Mouse (Mus musculus) ES-E14 (cell line): Measurements from ENCODE around the gene Cmc1. TPM values are rescaled to one million over a fixed set of nuclear protein-coding genes. Genes with fewer than 3 reads are reported as not detected.

Experiments
- DNase-seq: peaks from one replicate; pipeline ENCODE4 v3.0.0-alpha.2; 2013; ENCODE audit warnings: low read depth, low spot score
- H3K27ac ChIP-seq: 2 replicates; pipeline ENCODE4 v1.5.1; 2012; ENCODE audit warnings: low read depth, mild to moderate bottlenecking, low read length, moderate library complexity, mixed read lengths; ENCODE audit not compliant: poor library complexity, insufficient read depth, severe bottlenecking
- H3K36me3 ChIP-seq: 2 replicates; pipeline ENCODE4 v1.6.1; 2012; ENCODE audit warnings: mild to moderate bottlenecking, low read length, moderate library complexity, mixed read lengths; ENCODE audit not compliant: control insufficient read depth, poor library complexity, insufficient read depth, severe bottlenecking
- H3K4me1 ChIP-seq, 2 experiments: fragments of 150-350 bp in 1 of 2; sonication (generic) in 1 of 2; 2 replicates each; pipeline ENCODE4 v1.6.1; 2012; ENCODE audit warnings: low read length in 2 of 2, mild to moderate bottlenecking in 1 of 2, mixed read lengths in 1 of 2; ENCODE audit not compliant: control insufficient read depth in 2 of 2, insufficient read depth in 2 of 2, poor library complexity in 1 of 2
- H3K4me3 ChIP-seq, 2 experiments: fragments of 150-350 bp in 1 of 2; sonication (generic) in 1 of 2; 2 replicates each; pipeline ENCODE4 v1.5.1; 2012; ENCODE audit warnings: low read length in 2 of 2, low read depth in 1 of 2, mild to moderate bottlenecking in 1 of 2, mixed read lengths in 1 of 2; ENCODE audit not compliant: insufficient read depth in 1 of 2, poor library complexity in 1 of 2, severe bottlenecking in 1 of 2
- H3K9ac ChIP-seq: 2 replicates; pipeline ENCODE4 v1.6.1; 2012; ENCODE audit warnings: low read depth, mild to moderate bottlenecking, low read length, mixed read lengths; ENCODE audit not compliant: poor library complexity, insufficient read depth, severe bottlenecking
- H3K9me3 ChIP-seq: fragments of 150-350 bp; sonication (generic); 2 replicates; pipeline ENCODE4 v1.6.1; 2012; ENCODE audit warnings: low read depth, mild to moderate bottlenecking, low read length; ENCODE audit not compliant: control insufficient read depth, insufficient read depth
- CHD2 ChIP-seq: IDR thresholded peaks from 2 replicates; pipeline ENCODE4 v1.6.1; 2014; ENCODE audit warnings: mild to moderate bottlenecking, low read depth, low read length, inconsistent platforms
- HCFC1 ChIP-seq: IDR thresholded peaks from 2 replicates; pipeline ENCODE4 v1.6.1; 2012; ENCODE audit warnings: low read length, inconsistent platforms, borderline replicate concordance; ENCODE audit not compliant: insufficient read depth
- MAFK ChIP-seq: IDR thresholded peaks from 2 replicates; pipeline ENCODE4 v1.6.1; 2014; ENCODE audit warnings: mild to moderate bottlenecking, low read depth, low read length, inconsistent platforms; ENCODE audit not compliant: insufficient read depth
- ZC3H11A ChIP-seq: IDR thresholded peaks from 2 replicates; pipeline ENCODE4 v1.6.1; 2012; ENCODE audit warnings: low read depth, mild to moderate bottlenecking, inconsistent platforms, low read length, borderline replicate concordance
- ZNF384 ChIP-seq: IDR thresholded peaks from 2 replicates; pipeline ENCODE4 v1.6.1; 2012; ENCODE audit warnings: low read depth, low read length, inconsistent platforms
- in situ Hi-C, 2 experiments: fragments of 600-800 bp; cut with MboI; formaldehyde crosslinking; loops; one replicate each; pipeline ENCODE4 v1.15.1; 2025; ENCODE audit warnings: low sequenced_read_pairs in 2 of 2, inconsistent platforms in 1 of 2; ENCODE audit not compliant: unreplicated experiment in 2 of 2
- total RNA-seq: library from RNA; depleted of rRNA; stranded (reverse); fragments of 300-350 nt; gene quantifications from 2 replicates; pipeline ENCODE4 v1.2.3, GENCODE M21; 2012

Gene Cmc1
- total RNA-seq, 1 experiment = 18.8 TPM

- H3K9me3 ChIP-seq = no peaks in the 10 kb centered on the region
- H3K4me3 ChIP-seq = no peak overlapping the region
- no peak overlapping the region for H3K27ac ChIP-seq
- H3K9ac ChIP-seq = no peak overlapping the region
- no peaks in the 10 kb centered on the region for H3K4me1 ChIP-seq
- no peak for DNase-seq
- TF ChIP-seq ZC3H11A (no peak), CHD2 (no peak), MAFK (no peak), ZNF384 (no peak), HCFC1 (no peak)
- no peaks in the 10 kb centered on the region for H3K36me3 ChIP-seq
- in situ Hi-C loops = no loop called here
Observed at GRCm38 (mm10) chr9:118176687-118177086, 26.7 kb upstream of the Cmc1 start.

GRCm38 (mm10) chr9:118175411-118175810, 25.4 kb upstream of the Cmc1 start:
- in situ Hi-C loops = no loop called here
- Histone ChIP-seq H3K27ac (no peak overlapping the region), H3K9me3 (no peaks in the 10 kb centered on the region), H3K36me3 (no peaks in the 10 kb centered on the region), H3K4me1 (no peaks in the 10 kb centered on the region), H3K4me3 (no peak overlapping the region), H3K9ac (no peak overlapping the region)
- TF ChIP-seq HCFC1 = no peak
- TF ChIP-seq MAFK = no peak
- TF ChIP-seq ZC3H11A = no peak
- no peak for TF ChIP-seq CHD2
- TF ChIP-seq ZNF384 = no peak
- DNase-seq = no peak

GRCm38 (mm10) chr9:118173086-118173485, 23.1 kb upstream of the Cmc1 start:
- no peak for TF ChIP-seq ZC3H11A
- TF ChIP-seq MAFK = no peak
- TF ChIP-seq HCFC1 = no peak
- no peak for TF ChIP-seq ZNF384
- TF ChIP-seq CHD2 = no peak
- Histone ChIP-seq H3K9ac (no peak overlapping the region), H3K36me3 (no peaks in the 10 kb centered on the region), H3K27ac (no peak overlapping the region), H3K4me3 (no peak overlapping the region), H3K4me1 (no peaks in the 10 kb centered on the region), H3K9me3 (no peaks in the 10 kb centered on the region)
- no peak for DNase-seq
- in situ Hi-C loops = no loop called here

GRCm38 (mm10) chr9:118168544-118168943, 18.6 kb upstream of the Cmc1 start:
- H3K4me3 ChIP-seq = no peak overlapping the region
- TF ChIP-seq HCFC1 = no peak
- no peak for TF ChIP-seq ZC3H11A
- no peak for TF ChIP-seq ZNF384
- TF ChIP-seq CHD2 = no peak
- no peak for TF ChIP-seq MAFK
- no peak overlapping the region for H3K27ac ChIP-seq
- H3K9me3 ChIP-seq = no peaks in the 10 kb centered on the region
- DNase-seq = no peak
- in situ Hi-C loops = no loop called here
- H3K4me1 ChIP-seq = no peaks in the 10 kb centered on the region
- H3K36me3 ChIP-seq = no peaks in the 10 kb centered on the region
- no peak overlapping the region for H3K9ac ChIP-seq

GRCm38 (mm10) chr9:118167606-118168005, 17.6 kb upstream of the Cmc1 start:
- TF ChIP-seq ZNF384 (no peak), HCFC1 (no peak), MAFK (no peak), ZC3H11A (no peak), CHD2 (no peak)
- Histone ChIP-seq H3K36me3 (no peaks in the 10 kb centered on the region), H3K9ac (no peak overlapping the region), H3K4me1 (no peaks in the 10 kb centered on the region), H3K9me3 (no peaks in the 10 kb centered on the region), H3K4me3 (no peak overlapping the region), H3K27ac (no peak overlapping the region)
- in situ Hi-C loops = no loop called here
- no peak for DNase-seq
